Mouse (Mus musculus) neutrophil, adult 65 days (primary cell): ENCODE results near the gene Ecm2. TPM values are rescaled to one million over a fixed set of nuclear protein-coding genes. Genes with fewer than 3 reads are reported as not detected.

Source experiments
- total RNA-seq: library from RNA; stranded (reverse); gene quantifications from 2 replicates; pipeline ENCODE4 v1.2.4, GENCODE M21; 2023

The Ecm2 gene
- not detected in 2 replicates for total RNA-seq

DNA sequence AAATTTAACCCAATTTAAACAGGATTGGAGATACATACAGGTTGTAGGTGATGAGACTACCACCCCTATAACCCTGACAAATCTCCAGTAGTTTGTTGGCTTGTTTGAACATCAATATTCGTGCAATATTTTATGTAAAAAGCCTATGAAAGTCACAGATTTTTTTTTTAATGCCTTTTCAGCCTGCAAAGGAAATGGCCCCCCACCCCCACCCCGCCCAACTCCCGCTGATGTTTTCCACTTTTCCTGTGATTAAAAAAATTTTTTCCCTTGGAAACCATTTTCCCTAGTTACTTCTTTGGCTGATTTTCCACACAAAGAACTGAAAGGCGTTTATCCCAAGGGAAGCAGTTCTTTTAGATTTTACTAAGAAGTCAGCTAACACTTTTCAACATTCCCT, at the start of gene Ecm2:
TSS of gene Ecm2 (plus strand) at position 301 of the 400 bp plus-strand sequence.

DNA sequence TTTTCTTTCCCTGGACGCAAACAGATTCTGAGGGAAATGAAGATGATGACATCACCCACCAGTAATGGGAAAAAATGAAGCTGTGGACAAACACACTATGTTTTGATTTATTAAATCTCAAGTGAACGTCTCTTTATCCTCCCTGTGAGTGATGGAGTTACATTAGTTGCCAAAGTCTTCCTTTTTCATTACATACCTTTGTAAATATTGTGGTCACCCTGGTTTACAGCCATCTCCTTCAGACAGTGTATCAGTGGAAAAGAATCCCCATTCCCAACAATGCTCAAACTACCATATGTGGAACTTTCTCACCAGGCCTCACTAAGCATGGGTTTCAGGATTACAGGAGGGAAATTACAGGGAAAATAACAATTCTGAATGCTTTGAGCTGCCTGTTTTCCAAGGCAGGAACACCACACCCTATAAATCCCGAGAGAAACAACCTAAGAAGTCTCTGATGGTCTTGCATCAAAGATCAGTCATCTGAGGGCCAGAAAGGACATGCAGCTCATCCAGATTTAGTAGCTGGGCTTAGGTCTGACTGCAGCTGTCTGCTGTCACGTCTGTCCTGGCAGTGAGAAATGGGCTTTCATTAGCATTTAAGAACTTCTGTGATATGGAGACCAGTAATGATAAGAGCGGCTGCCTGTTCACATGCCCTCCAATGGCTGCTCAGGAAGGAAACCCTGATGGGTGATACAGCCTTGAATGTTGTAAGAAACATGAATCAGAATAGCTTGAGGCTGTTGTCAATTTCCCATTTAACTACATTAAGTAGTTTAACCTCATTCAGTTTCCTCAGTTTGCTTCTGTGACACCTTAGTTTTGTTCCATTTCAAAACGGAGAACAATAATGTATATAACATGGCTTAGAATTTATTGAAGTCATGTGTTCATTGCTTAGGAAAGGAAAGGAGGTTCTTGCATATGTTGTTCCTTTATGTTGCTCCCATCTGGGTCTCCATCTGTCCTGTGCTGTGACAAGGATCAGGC, 11.9 kb upstream of the Ecm2 start, which contains the start of gene Tes3-ps:
TSS of gene Tes3-ps (plus strand) at position 943 of the 993 bp plus-strand sequence.

DNA sequence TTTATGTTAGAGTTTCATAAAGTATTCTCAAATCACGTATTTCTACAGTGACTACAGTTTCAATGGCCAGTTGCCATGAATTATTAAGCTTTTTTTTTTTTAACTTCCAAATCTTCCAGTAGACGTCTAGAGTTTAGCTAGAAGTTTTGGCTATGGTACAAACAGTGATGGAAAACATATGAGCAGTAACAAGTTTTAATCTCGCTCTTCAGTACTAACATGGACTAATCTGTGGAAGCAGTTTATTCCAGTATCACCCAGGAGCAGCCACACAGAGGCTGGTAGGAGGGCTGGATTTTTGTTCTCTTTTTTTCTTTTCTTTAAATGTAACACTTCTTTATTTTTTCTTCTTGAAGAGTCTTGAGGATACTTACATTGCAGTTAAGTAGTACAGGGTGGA, 39.7 kb downstream of the Ecm2 start, which contains the start of gene Aspn:
TSS of gene Aspn (plus strand) at position 165 of the 400 bp plus-strand sequence.

DNA sequence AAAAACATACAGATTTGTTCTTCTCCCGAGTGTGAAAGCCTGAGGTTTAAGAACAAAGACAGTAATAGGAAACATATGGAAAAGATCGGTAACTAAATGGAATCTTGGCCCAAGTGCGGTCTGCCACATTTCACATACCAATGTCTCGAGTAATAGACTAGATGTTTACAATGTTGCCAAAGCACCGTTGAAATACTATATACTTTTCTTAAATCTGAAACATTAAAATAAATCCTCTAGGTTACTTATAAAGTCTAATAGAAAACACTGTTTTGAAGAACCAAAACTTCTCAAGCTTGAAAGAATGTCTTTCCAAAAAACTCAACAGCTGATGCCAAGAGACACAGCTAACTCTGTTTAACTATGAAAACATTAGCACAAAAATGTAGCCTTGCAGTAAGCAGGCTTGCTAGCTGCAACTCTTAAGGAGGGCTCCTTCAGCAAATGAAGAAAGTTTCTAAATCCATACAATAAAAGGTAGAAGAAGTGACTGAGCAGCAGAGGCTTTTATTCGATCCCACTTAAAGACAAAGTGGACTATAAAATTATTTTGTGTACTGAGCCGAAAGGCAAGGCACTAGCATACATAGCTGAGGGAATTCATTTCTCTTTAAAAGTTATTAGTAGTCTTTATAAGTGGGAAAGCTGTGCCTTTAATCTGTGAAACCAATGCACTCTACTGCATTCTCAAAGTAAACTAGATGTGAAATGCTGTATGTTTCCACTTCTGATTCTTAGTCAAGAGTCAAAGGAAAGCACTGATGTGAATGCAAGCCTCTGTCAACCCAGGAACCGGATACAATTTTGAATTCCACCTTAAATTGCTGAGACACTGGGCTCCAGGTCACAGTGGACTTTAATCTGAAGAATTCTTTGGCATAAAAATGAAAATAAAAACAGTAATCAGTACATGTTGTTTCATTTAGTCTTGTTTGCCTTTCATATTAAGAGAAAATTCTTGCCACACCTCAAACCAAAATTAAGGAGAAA, 77.2 kb downstream of the Ecm2 start, which contains the start of gene Omd:
TSS of gene Omd (plus strand) at position 922 of the 990 bp plus-strand sequence.

Other genes starting within 250 kb of the Ecm2 start
- 132 and 183 TPM in 2 replicates for gene Fgd3, start 184.5 kb upstream of the Ecm2 start, total RNA-seq
- 13.4 and 14.7 TPM in 2 replicates for gene Bicd2, start 163.2 kb upstream of the Ecm2 start, total RNA-seq
- gene Ippk, start 83.6 kb upstream of the Ecm2 start, total RNA-seq, result 5.0 and 6.0 TPM in 2 replicates
- gene Tes3-ps, start 11.5 kb upstream of the Ecm2 start, total RNA-seq, result 0.60 and 0.70 TPM in 2 replicates
- not detected in 2 replicates for gene Aspn, start 39.6 kb downstream of the Ecm2 start, total RNA-seq
- gene Omd, start 77.7 kb downstream of the Ecm2 start, total RNA-seq, result 0.28 TPM in 1 of 2 replicates, not detected in the other
- gene Ogn, start 103.2 kb downstream of the Ecm2 start, total RNA-seq, result 0.20 and 0.22 TPM in 2 replicates
- gene Cenpp, start 148.0 kb downstream of the Ecm2 start, total RNA-seq, result 4.9 and 6.8 TPM in 2 replicates
- 6.0 and 6.2 TPM in 2 replicates for gene Nol8, start 148.3 kb downstream of the Ecm2 start, total RNA-seq
- 24.4 and 34.8 TPM in 2 replicates for gene Iars, start 177.3 kb downstream of the Ecm2 start, total RNA-seq